Mouse (Mus musculus): ENCODE measurements around the gene Rab12.

DNA sequence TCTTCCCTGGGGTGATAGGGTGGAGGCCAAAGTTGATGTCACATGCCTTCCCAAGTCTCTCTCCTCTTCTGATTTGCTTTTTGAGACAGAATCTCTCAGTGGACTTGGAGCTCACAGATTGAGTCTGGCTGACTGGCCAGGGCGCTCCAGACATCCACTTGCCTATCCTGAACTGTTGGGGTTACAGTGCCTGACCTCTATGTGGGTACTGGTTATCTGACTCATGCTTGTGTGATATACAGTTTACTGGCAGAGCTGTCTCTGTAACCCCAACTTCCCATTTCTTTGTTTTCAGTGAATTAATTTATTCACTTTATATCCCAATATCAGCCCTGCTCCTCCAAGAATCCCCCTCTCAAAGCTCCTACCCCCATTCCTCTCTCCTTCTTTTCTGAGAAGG is 12.8 kb upstream of the Rab12 start:
- TF ChIP-seq CTCF (IDR thresholded peaks at IDR 0.05; ENCODE audit: low read depth, low read length) = no peak
- no peak for TF ChIP-seq POLR2A (IDR thresholded peaks at IDR 0.05; ENCODE audit: borderline replicate concordance, low read depth, low read length)
